Mouse (Mus musculus) embryonic facial prominence, embryonic 11.5 days (tissue): ENCODE results near the gene Wipf3. TPM values are rescaled to one million over a fixed set of nuclear protein-coding genes. Genes with fewer than 3 reads are reported as not detected.

Experiments used
- ATAC-seq: fragments of 200-750 bp; cut with Nextera tagmentation; replicated peaks from 2 replicates; pipeline ENCODE4 v1.8.0; 2017; ENCODE audit warnings: low read depth; ENCODE audit not compliant: insufficient number of reproducible peaks, low FRiP score, low TSS enrichment
- DNase-seq: peaks from one replicate; pipeline ENCODE4 v3.0.0-alpha.2; 2015; ENCODE audit warnings: low spot score
- H3K27ac ChIP-seq: fragments of 300-500 bp; sonication (generic); replicated peaks from 2 replicates; pipeline ENCODE4 v1.5.1; 2014; ENCODE audit warnings: mild to moderate bottlenecking, low read depth, low read length, control low read depth
- H3K27me3 ChIP-seq: fragments of 300-500 bp; sonication (generic); 2 replicates; pipeline ENCODE4 v1.6.1; 2014; ENCODE audit warnings: mild to moderate bottlenecking, low read length, moderate library complexity, mixed read lengths; ENCODE audit not compliant: control insufficient read depth, insufficient read depth
- H3K36me3 ChIP-seq: fragments of 300-500 bp; sonication (generic); replicated peaks from 2 replicates; pipeline ENCODE4 v1.6.1; 2014; ENCODE audit warnings: low read depth, mild to moderate bottlenecking, low read length, moderate library complexity, mixed read lengths; ENCODE audit not compliant: control insufficient read depth, insufficient read depth
- H3K4me1 ChIP-seq: fragments of 300-500 bp; sonication (generic); 2 replicates; pipeline ENCODE4 v1.6.1; 2014; ENCODE audit warnings: low read length, mixed read lengths; ENCODE audit not compliant: control insufficient read depth, insufficient read depth
- H3K4me2 ChIP-seq: fragments of 300-500 bp; sonication (generic); 2 replicates; pipeline ENCODE4 v1.6.1; 2014; ENCODE audit warnings: low read depth, mild to moderate bottlenecking, control low read depth, low read length, moderate library complexity
- H3K4me3 ChIP-seq: fragments of 300-500 bp; sonication (generic); 2 replicates; pipeline ENCODE4 v1.5.1; 2014; ENCODE audit warnings: low read depth, low read length, control low read depth
- H3K9ac ChIP-seq: fragments of 300-500 bp; sonication (generic); replicated peaks from 2 replicates; pipeline ENCODE4 v1.6.1; 2014; ENCODE audit warnings: mild to moderate bottlenecking, control low read depth, low read length
- H3K9me3 ChIP-seq: fragments of 300-500 bp; sonication (generic); replicated peaks from 2 replicates; pipeline ENCODE4 v1.6.1; 2016; ENCODE audit warnings: mild to moderate bottlenecking, low read length, inconsistent platforms, mixed read lengths; ENCODE audit not compliant: control insufficient read depth
- WGBS: fragments of 180-500 bp; shearing (Covaris S2); extraction: QIAGEN DNeasy Blood & Tissue Kit; methylation state at CpG from one replicate; pipeline ENCODE4 v1.1.7; 2014; 5-methylcytosine and 5-hydroxymethylcytosine counted together
- polyA plus RNA-seq: library from polyadenylated mRNA; unstranded; fragments of >200 nt; fragmentation: Nextera tagmentation; extraction: Ambion mirVana; gene quantifications from 2 replicates; pipeline ENCODE4 v1.2.1, GENCODE M21; 2014

Gene Wipf3
- polyA plus RNA-seq, 1 experiment from 2014 or later: 0.90 TPM

- H3K9ac ChIP-seq: no peak overlapping the region
- no peaks in the 10 kb centered on the region for H3K9me3 ChIP-seq
- H3K27ac ChIP-seq: no peak overlapping the region
- DNase-seq (no peak), ATAC-seq (no peak)
- no peaks in the 10 kb centered on the region for H3K27me3 ChIP-seq
- no peaks in the 10 kb centered on the region for H3K4me1 ChIP-seq
- no peak overlapping the region for H3K4me2 ChIP-seq
- no peak overlapping the region for H3K4me3 ChIP-seq
- H3K36me3 ChIP-seq: no peaks in the 10 kb centered on the region
- 89% methylated on average over 8 of the region's 8 CpGs for WGBS
Observed at GRCm38 (mm10) chr6:54528666-54529065, 99.3 kb downstream of the Wipf3 start.

GRCm38 (mm10) chr6:54530182-54530581, 100.8 kb downstream of the Wipf3 start:
- WGBS: 97% methylated on average over 2 of the region's 2 CpGs
- H3K4me2 ChIP-seq: no peak overlapping the region

DNA sequence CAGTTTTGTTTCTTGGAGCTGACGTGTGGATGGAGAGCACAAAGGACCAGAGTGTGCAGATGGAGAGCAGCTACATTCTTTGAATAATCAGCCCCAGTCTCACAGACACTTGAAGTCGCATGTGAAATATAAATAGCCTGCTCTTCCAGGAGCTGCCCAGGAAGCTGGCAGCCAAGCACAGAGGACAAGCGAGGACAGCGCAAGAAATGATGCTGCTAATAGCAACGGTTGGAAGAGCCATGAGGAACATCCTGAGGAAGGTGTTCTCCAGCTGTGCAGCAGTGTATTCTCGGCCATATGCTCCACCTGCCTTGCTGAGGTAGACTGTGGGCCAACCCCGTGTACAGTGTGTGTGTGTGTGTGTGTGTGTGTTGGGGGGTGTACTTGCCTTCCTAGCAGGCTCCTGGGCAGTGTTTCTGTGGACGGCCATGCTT, 101.7 kb downstream of the Wipf3 start:
- Histone ChIP-seq H3K4me3 (no peak overlapping the region), H3K9me3 (no peaks in the 10 kb centered on the region), H3K9ac (no peak overlapping the region), H3K27ac (no peak overlapping the region), H3K27me3 (no peaks in the 10 kb centered on the region), H3K4me1 (no peaks in the 10 kb centered on the region), H3K36me3 (no peaks in the 10 kb centered on the region), H3K4me2 (no peak overlapping the region)
- DNase-seq (peak; percentile 25), ATAC-seq (no peak)
- 64% methylated on average over 8 of the region's 8 CpGs for WGBS

More at GRCm38 (mm10) chr6:54530182-54530581, 100.8 kb downstream of the Wipf3 start:
- no peaks in the 10 kb centered on the region for H3K4me1 ChIP-seq
- DNase-seq: no peak
- H3K36me3 ChIP-seq: no peaks in the 10 kb centered on the region
- H3K9me3 ChIP-seq: no peaks in the 10 kb centered on the region
- H3K27me3 ChIP-seq: no peaks in the 10 kb centered on the region
- H3K27ac ChIP-seq: no peak overlapping the region
- H3K4me3 ChIP-seq: no peak overlapping the region
- no peak for ATAC-seq
- H3K9ac ChIP-seq: no peak overlapping the region

DNA sequence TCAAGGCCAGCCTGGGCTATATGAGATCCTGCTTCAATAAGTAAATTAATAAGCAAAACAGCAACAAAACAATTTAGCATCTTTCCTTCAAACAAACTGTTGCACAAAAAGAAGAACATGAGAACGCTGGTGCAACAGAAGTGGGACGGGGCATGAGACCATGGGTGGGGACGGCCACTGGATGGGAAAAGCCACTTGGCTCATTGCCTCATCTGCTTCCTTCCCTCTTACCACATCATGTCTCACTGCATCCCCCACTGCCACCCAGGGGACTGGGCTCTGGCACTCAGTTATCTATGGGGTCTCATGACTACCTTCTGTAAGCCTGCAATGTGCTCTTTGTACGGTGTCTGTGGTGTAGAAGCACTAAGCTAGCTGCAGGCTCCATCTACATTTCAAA, 106.1 kb downstream of the Wipf3 start:
- Histone ChIP-seq H3K36me3 (no peaks in the 10 kb centered on the region), H3K27ac (no peak overlapping the region), H3K27me3 (no peaks in the 10 kb centered on the region), H3K4me3 (no peak overlapping the region), H3K9ac (no peak overlapping the region), H3K4me1 (peaks cover 2% of the 10 kb centered on the region; the same call in 1 of the 2 replicates), H3K4me2 (no peak overlapping the region), H3K9me3 (no peaks in the 10 kb centered on the region)
- no peak for ATAC-seq
- DNase-seq: no peak
- WGBS: 90% methylated on average over 4 of the region's 4 CpGs

DNA sequence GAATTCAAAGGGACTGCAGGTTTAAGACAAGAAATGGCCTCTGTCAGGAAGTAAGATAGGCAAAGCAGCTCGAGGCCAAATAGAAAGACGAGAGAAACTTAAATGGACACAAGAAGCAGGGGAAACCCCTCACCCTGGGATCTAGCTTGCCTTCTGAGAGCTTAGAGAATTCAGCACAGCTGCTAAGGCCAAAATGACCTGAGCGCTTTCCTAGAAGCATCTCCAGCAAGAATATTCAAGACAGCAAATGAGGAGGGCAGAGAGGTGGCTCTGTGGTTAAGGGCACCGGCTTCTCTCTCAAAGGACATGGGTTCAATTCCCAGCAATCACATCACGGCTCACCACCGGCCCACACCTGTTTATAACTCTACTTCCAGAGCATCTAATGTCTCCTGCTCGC, 107.7 kb downstream of the Wipf3 start:
- 76% methylated on average over 7 of the region's 7 CpGs for WGBS
- H3K4me3 ChIP-seq: no peak overlapping the region
- no peak overlapping the region for H3K9ac ChIP-seq
- no peak for DNase-seq
- ATAC-seq: no peak
- no peaks in the 10 kb centered on the region for H3K36me3 ChIP-seq
- H3K4me2 ChIP-seq: no peak overlapping the region
- no peak overlapping the region for H3K27ac ChIP-seq
- no peaks in the 10 kb centered on the region for H3K9me3 ChIP-seq
- peaks cover 2% of the 10 kb centered on the region; the same call in 1 of the 2 replicates for H3K4me1 ChIP-seq
- H3K27me3 ChIP-seq: no peaks in the 10 kb centered on the region

DNA sequence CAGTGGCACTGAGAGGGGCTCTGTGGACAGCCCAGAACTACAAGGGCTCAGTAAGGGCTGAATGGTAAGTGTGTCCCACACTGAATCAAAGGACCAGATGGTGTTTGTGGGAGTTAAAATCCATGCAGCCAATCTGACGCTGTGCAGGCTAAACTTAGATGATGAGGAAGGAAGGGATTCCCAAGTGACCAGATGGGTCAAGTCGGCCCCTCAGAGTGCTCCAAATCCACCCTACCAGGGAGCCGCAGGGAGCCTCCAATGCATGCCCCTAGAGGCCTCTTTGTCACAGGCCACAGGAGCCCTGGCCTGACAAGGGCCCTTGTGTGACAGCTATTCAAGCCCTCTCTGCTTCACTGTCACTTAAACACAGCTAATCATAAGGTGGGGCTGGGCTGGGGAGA, 109.4 kb downstream of the Wipf3 start:
- no peak overlapping the region for H3K27ac ChIP-seq
- WGBS: 7% methylated on average over 3 of the region's 3 CpGs
- H3K9ac ChIP-seq: no peak overlapping the region
- no peaks in the 10 kb centered on the region for H3K36me3 ChIP-seq
- no peak overlapping the region for H3K4me2 ChIP-seq
- no peaks in the 10 kb centered on the region for H3K9me3 ChIP-seq
- DNase-seq (no peak), ATAC-seq (0 out of 2 replicates have a peak, but pooled peaks have one; percentile 52)
- peaks cover 2% of the 10 kb centered on the region; the same call in 1 of the 2 replicates for H3K4me1 ChIP-seq
- no peak overlapping the region for H3K4me3 ChIP-seq
- H3K27me3 ChIP-seq: no peaks in the 10 kb centered on the region

DNA sequence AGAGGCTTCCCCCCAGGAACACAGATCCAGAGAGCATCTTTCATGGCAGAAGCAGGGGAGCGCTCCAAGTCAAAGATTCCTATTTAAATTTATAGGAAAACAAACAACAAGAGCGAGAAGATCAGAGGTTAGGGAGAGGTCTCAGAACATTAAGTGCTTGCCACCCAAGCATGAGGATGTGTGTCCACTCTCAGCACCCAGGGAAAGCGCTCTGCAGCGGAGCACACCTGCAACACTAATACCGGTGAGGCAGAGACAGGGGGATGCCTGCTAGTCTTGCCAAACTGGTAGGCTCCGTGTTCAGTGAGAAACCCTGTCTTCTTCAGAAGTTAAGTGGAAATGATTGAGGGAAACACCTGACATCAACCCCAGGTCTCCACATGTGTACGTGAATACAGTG, 110.0 kb downstream of the Wipf3 start:
- H3K4me1 ChIP-seq: peaks cover 2% of the 10 kb centered on the region; the same call in 1 of the 2 replicates
- no peak overlapping the region for H3K27ac ChIP-seq
- DNase-seq: no peak
- H3K27me3 ChIP-seq: no peaks in the 10 kb centered on the region
- no peak for ATAC-seq
- WGBS: 84% methylated on average over 7 of the region's 7 CpGs
- no peaks in the 10 kb centered on the region for H3K9me3 ChIP-seq
- no peaks in the 10 kb centered on the region for H3K36me3 ChIP-seq
- H3K4me3 ChIP-seq: no peak overlapping the region
- no peak overlapping the region for H3K4me2 ChIP-seq
- H3K9ac ChIP-seq: no peak overlapping the region

DNA sequence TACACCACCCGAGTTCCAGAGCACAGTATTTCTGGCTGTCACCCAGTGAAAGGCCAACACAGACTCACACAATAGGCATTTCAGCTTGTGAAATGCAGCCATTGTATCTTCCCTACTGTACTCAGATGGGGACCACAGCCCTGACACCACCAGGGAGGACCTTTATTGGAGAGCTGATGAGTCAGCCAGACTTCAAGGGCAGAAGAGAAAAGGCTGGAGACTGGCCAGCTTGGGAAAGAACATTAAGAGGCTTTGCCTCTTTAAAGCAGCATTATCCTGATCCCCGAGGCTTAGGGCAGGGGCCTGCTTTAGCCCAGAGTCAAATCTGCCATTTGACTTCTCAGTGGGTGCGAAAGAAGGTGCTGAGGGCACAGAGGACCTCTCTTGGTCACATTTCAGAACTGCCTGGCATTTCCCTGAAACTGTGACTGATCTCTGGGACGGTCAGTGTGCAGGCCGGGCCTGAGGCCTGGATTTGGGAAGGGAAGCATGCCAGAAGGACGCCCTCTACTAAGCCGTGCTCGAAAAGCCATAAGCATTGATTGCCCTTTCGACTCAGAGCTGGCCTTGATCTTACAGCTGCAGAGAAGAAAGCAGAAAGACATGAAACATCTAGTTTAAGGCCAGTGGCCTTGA, 111.0 kb downstream of the Wipf3 start:
- Histone ChIP-seq H3K36me3 (no peaks in the 10 kb centered on the region), H3K4me1 (peaks cover 2% of the 10 kb centered on the region; the same call in 1 of the 2 replicates)
- 64% methylated on average over 9 of the region's 9 CpGs for WGBS

More for the DNA sequence above, 111.0 kb downstream of the Wipf3 start:
- no peak overlapping the region for H3K4me2 ChIP-seq
- DNase-seq (no peak), ATAC-seq (no peak)
- H3K27ac ChIP-seq: no peak overlapping the region
- H3K27me3 ChIP-seq: no peaks in the 10 kb centered on the region
- H3K9me3 ChIP-seq: no peaks in the 10 kb centered on the region
- H3K4me3 ChIP-seq: no peak overlapping the region
- no peak overlapping the region for H3K9ac ChIP-seq
